Mouse (Mus musculus): ENCODE results near the gene Prr15.

DNA sequence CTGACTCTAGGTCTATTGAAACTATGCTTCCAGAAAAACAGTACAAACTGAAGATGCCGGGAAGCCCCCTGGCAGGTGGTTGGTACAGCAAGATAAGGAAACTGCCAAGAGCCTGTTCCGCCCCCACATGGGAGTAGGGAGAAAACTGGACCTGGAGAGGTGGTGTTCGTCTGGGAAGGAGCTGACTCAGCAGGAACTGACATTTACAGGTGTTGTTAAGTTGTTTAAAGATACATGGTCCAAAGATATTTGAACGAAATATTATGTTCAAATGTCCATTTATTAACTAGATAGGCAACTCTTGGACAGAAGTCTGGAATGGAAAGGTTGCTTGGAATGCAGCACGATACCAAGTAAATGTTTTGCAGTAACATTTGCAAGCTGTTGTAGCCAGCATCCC lies 26.2 kb downstream of the Prr15 start:
- TF ChIP-seq POLR2A (IDR thresholded peaks at IDR 0.05; ENCODE audit: low read depth, low read length) = no peak
- no peak for TF ChIP-seq CTCF (IDR thresholded peaks at IDR 0.05; ENCODE audit: extremely low read depth, insufficient read depth, insufficient read length, insufficient replicate concordance)

Measured in spleen, adult 2 months (tissue).